Mouse (Mus musculus) layer of hippocampus, adult 2 months (tissue): Measurements from ENCODE around the gene Arsg. TPM values are rescaled to one million over a fixed set of nuclear protein-coding genes. Genes with fewer than 3 reads are reported as not detected.
"Not testable (repeated sequence)": the region's sequence is repeated elsewhere in the genome, so short reads cannot be mapped to it uniquely, and the experiment has no call there.

Experiments used
- DNase-seq, 2 experiments: peaks; one replicate each; pipeline ENCODE4 v3.0.0; 2022; ENCODE audit warnings: low spot score in 2 of 2
- H3K27ac ChIP-seq: fragments of 200-600 bp; 2 replicates; pipeline ENCODE4 v1.8.1; 2022
- H3K4me3 ChIP-seq: fragments of 200-600 bp; 2 replicates; pipeline ENCODE4 v1.8.1; 2022; ENCODE audit warnings: mild to moderate bottlenecking
- CTCF ChIP-seq: fragments of 200-600 bp; conservative IDR thresholded peaks from 2 replicates; pipeline ENCODE4 v1.8.1; 2022; ENCODE audit warnings: antibody characterized with exemption, mild to moderate bottlenecking, moderate library complexity
- microRNA-seq, 2 experiments: library from miRNA; unstranded; fragments of <30 nt; microRNA quantifications; one replicate each; pipeline ENCODE4 v1.2.0; 2021
- total RNA-seq, 2 experiments: library from RNA; stranded (reverse); gene quantifications; 2 replicates each; pipeline ENCODE4 v1.2.3; 2021

The Arsg gene
- total RNA-seq, 2 experiments from 2014 or later, result 11.7 to 13.9 TPM

DNA sequence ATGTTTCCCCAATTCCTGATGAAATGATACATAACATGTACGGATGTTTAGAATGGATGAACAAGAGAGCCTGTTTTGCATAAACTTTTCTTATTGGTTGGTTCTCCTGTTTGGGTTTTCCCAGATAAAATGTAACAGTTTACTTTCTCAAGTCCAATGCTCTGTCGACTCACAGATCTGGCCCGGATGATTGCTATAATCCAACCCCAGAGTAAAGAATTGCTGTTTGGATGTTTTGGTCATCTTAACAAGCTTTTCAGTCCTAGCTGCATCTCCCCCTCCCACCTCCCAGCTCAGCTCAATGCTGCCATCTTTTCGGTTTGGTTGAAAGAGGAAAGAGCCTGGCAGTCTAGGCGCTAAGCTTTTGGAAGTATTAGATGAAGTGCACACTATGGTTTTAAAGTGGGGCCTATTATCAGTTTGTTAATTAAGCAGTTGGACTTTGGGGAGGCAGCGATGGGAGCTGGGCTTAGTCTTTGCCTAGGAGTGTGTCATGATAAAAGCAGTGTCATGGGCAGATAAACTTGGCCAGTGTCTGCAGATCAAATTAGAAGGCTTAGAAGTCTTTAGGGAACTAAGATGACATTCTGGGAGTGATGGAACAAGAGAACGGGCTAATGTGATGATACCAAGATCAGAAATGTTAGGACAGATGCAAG, 139.8 kb downstream of the Arsg start:
- no peak overlapping the region for H3K4me3 ChIP-seq
- no peak for TF ChIP-seq CTCF
- H3K27ac ChIP-seq, result no peak overlapping the region
- DNase-seq, result no peak

DNA sequence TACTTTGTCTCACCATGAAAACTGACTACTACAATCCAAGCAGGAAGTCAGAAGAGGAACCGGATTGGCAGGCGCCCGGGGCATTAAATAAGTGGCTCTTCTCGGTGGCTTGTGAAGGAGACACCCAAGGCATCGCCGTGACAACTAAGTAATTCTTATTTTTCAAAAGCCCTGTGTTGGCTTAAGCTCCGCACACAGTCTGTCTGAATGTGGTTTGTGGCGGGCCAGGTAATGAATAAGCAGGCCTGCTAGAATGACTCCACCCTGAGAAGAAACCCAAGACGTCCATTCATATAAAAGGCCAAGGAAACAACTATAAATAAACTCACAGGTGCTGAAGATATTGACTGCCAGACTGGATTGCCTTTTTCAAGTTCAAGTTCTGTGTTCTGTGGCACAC, 142.1 kb downstream of the Arsg start:
- H3K27ac ChIP-seq, result peak overlapping the region; percentile 61
- H3K4me3 ChIP-seq, result no peak overlapping the region
- no peak for TF ChIP-seq CTCF
- no peak for DNase-seq

DNA sequence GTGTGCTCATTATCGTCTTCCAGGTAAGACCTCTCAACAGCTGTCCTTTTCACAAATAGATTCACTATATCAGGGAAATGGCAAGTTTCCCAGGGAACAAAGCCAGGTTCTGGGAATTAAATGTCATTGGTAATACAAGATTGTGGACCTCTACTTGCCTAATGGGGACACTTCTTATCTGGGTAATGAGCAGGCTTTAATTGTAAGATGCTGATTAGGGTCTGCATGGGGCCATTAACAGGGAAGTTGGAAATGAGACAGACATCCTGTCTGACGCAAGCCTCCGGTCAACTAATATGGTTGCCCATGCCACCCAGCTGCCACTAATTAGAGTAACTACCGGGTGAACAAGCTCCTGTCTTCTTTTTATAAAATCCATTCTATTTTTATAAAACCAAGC, 143.2 kb downstream of the Arsg start:
- TF ChIP-seq CTCF, result no peak
- Histone ChIP-seq H3K27ac (no peak overlapping the region), H3K4me3 (no peak overlapping the region)
- no peak for DNase-seq

DNA sequence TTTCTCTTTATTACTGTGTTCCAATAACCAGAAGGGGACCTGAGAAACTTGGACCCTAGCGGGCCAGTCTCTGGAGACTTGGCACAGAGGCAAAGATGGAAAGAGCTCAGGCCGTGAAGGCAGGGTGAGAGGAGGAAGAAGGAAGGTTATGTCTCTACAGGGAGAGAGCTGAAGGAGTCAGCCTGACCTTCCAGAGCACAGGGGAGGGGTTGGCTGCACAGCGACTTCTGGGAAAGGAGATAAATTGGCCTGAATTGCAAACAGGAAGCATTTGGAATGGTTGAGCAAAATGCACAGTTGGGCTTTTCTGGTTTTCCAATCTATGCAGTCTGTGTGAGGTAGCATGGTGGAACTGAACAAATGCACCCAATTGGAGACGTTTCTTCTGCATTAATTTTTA, 143.6 kb downstream of the Arsg start:
- no peak for DNase-seq
- no peak overlapping the region for H3K4me3 ChIP-seq
- H3K27ac ChIP-seq, result no peak overlapping the region
- no peak for TF ChIP-seq CTCF

DNA sequence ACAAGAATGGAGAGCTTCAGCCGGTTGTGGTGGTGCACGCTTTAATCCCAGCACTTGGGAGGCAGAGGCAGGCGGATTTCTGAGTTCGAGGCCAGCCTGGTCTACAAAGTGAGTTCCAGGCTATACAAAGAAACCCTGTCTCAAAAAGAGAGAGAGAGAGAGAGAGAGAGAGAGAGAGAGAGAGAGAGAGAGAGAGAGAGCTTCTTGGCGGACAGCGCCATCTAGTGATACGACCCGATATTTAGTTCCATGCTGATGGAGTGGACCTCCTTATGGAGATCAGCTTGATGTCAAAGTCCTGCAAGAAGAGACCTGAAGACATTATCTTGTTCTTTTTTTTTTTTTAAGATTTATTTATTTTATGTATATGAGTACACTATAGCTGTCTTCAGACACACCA, 145.9 kb downstream of the Arsg start:
- peak; percentile 71 for TF ChIP-seq CTCF
- not testable (repeated sequence) for H3K27ac ChIP-seq, H3K4me3 ChIP-seq
- DNase-seq, result peak in 1 of 2 experiments; percentile 62

DNA sequence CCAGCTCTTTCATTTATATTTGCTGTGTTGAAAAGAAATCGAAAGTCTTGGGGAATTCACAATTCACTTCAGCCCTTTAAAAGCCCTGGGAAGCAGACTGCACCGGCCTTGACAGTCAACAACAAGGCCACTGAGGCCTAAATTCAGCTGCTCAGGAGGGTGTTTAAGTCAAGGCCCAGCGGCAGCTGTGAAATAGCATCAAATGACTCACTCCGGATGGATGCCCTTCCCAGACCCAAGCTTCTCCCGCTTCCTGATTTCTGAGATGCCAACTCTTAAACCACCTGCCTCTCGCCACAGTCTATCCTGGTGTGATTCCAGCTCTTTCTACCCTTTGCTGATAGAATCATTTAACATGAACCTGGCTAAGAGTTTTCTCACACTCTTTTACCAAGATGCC, 147.2 kb downstream of the Arsg start:
- no peak for TF ChIP-seq CTCF
- DNase-seq, result no peak
- Histone ChIP-seq H3K4me3 (no peak overlapping the region), H3K27ac (no peak overlapping the region)

DNA sequence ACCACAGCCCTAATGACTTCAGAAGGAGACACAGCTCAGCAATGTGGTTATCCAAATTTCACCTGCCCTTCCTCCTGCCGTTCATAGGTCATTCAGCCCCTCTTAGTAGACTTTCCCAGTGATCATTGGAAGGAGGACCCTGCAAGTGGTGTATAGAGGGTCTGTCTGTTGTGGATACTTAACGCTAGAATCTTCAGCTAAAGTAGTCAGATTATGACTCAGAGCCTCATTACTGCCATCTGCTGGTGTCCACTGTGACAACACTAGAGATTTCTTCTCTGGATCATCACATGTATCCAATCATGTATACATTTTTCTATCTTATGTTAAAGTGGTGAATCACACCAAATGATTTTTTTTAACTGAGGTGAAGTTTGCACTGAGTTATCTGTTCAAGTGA, 148.0 kb downstream of the Arsg start:
- peak; percentile 91 for TF ChIP-seq CTCF
- DNase-seq, result peak; percentile 42 to 62
- Histone ChIP-seq H3K27ac (no peak overlapping the region), H3K4me3 (no peak overlapping the region)

DNA sequence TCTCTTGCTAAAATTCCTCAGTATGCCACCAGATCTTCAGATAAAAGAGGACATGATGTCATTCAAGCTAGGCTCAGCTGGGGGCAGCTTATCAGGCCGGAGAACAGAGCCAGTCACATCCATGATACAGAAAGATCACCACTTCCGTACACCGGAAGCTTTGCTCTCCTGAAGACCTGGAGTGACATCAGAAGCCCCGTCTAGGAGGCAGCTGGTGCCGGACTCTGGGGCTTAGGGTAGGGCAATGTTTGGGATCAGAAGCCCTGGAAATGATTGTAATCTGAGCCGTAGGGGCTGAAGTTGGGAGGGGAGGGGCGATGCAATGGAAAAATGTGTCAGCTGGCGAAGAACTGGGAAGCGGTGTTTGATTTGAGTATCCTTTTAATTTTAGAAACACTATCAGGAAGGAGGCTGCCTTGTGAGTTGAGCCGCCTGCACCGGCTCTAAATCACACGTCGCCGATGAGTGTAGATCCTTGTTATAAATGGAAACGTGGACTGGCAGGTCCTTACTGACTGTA, 149.4 kb downstream of the Arsg start:
- no peak for TF ChIP-seq CTCF
- no peak overlapping the region; the same call in 1 of the 2 replicates for H3K27ac ChIP-seq
- DNase-seq, result no peak
- H3K4me3 ChIP-seq, result no peak overlapping the region

Small RNA genes lying within 50 kb of the gene (microRNA-seq; reads per million reads assigned to microRNA genes)
- 0 reads per million in 2 experiments for gene Gm25540

Other genes starting within 250 kb of the Arsg start
- 10 to 100 TPM; 15.1 to 16.2 TPM for gene Rgs9, start 175.2 kb upstream of the Arsg start, total RNA-seq
- gene Gna13, start 110.5 kb upstream of the Arsg start, total RNA-seq, result 10 to 100 TPM; 55.5 to 60.9 TPM
- not detected for gene 9930022D16Rik, start 59.5 kb upstream of the Arsg start, total RNA-seq
- gene Amz2, start 47.4 kb upstream of the Arsg start, total RNA-seq, result 10 to 100 TPM; 54.7 to 64.7 TPM
- 1 to 10 TPM; 7.2 to 8.1 TPM for gene Slc16a6, start 224 bp downstream of the Arsg start, total RNA-seq
- gene Wipi1, start 138.6 kb downstream of the Arsg start, total RNA-seq, result 10 to 100 TPM; 21.6 to 22.2 TPM
- gene Prkar1a, start 176.0 kb downstream of the Arsg start, total RNA-seq, result 100 to 1,000 TPM; 522 to 554 TPM
- gene Fam20a, start 248.9 kb downstream of the Arsg start, total RNA-seq, result 10 to 100 TPM; 13.6 to 16.1 TPM